Mouse (Mus musculus) midbrain, embryonic 10.5 days (tissue): Measurements from ENCODE around the gene Usp40. TPM values are rescaled to one million over a fixed set of nuclear protein-coding genes. Genes with fewer than 3 reads are reported as not detected.
"Not testable (repeated sequence)": the region's sequence is repeated elsewhere in the genome, so short reads cannot be mapped to it uniquely, and the experiment has no call there.

Experiments used
- DNase-seq: peaks from one replicate; pipeline ENCODE4 v3.0.0-alpha.2; 2017; ENCODE audit warnings: low spot score
- H3K27ac ChIP-seq: fragments of 300-500 bp; sonication (generic); replicated peaks from 2 replicates; pipeline ENCODE4 v1.5.1; 2016; ENCODE audit warnings: mild to moderate bottlenecking
- H3K27me3 ChIP-seq: fragments of 300-500 bp; sonication (generic); 2 replicates; pipeline ENCODE4 v1.6.1; 2016; ENCODE audit warnings: low read depth, mild to moderate bottlenecking; ENCODE audit not compliant: poor library complexity, severe bottlenecking
- H3K36me3 ChIP-seq: fragments of 300-500 bp; sonication (generic); 2 replicates; pipeline ENCODE4 v1.6.1; 2016; ENCODE audit warnings: mild to moderate bottlenecking, moderate library complexity
- H3K4me1 ChIP-seq: fragments of 300-500 bp; sonication (generic); 2 replicates; pipeline ENCODE4 v1.6.1; 2016
- H3K4me3 ChIP-seq: fragments of 300-500 bp; sonication (generic); 2 replicates; pipeline ENCODE4 v1.5.1; 2016; ENCODE audit warnings: mild to moderate bottlenecking, moderate library complexity
- H3K9me3 ChIP-seq: fragments of 300-500 bp; sonication (generic); replicated peaks from 2 replicates; pipeline ENCODE4 v1.6.1; 2016; ENCODE audit warnings: mild to moderate bottlenecking
- WGBS: fragments of 180-500 bp; shearing (Covaris S2); methylation state at CpG from one replicate; pipeline ENCODE4 v1.1.7; 2016; 5-methylcytosine and 5-hydroxymethylcytosine counted together
- polyA plus RNA-seq: library from polyadenylated mRNA; unstranded; fragments of >200 nt; fragmentation: Nextera tagmentation; extraction: Ambion mirVana; gene quantifications from 2 replicates; pipeline ENCODE4 v1.2.1, GENCODE M21; 2016

The Usp40 gene
- polyA plus RNA-seq = 30.9 and 35.0 TPM in 2 replicates

- Histone ChIP-seq H3K4me1 (peaks cover 17% of the 10 kb centered on the region), H3K27me3 (no peaks in the 10 kb centered on the region), H3K36me3 (peaks cover 23% of the 10 kb centered on the region), H3K9me3 (no peaks in the 10 kb centered on the region), H3K4me3 (peak within 1 kb of the TSS; percentile 72), H3K27ac (peak within 1 kb of the TSS; percentile 96)
- peak; percentile 85 for DNase-seq
- WGBS = under 1% methylated on average over 45 of the region's 45 CpGs
These were observed at the start of gene Usp40 for GRCm38 (mm10) chr1:88008211-88008697. Usp40 (minus strand) TSS chr1:88008551.

GRCm38 (mm10) chr1:88055088-88055487, 46.7 kb upstream of the Usp40 start, which contains the start of gene Ugt1a10:
Ugt1a10 (plus strand) TSS chr1:88055388.
- H3K4me3 ChIP-seq = no peak within 1 kb of the TSS
- 82% methylated on average over 1 of the region's 1 CpGs for WGBS
- no peak within 1 kb of the TSS for H3K27ac ChIP-seq
- no peaks in the 10 kb centered on the region for H3K36me3 ChIP-seq
- H3K4me1 ChIP-seq = no peaks in the 10 kb centered on the region
- H3K9me3 ChIP-seq = no peaks in the 10 kb centered on the region
- DNase-seq = no peak
- H3K27me3 ChIP-seq = no peaks in the 10 kb centered on the region

GRCm38 (mm10) chr1:88047408-88047807, 39.1 kb upstream of the Usp40 start:
- H3K4me3 ChIP-seq, H3K36me3 ChIP-seq, H3K27me3 ChIP-seq, DNase-seq, H3K9me3 ChIP-seq, H3K4me1 ChIP-seq, H3K27ac ChIP-seq: not testable (repeated sequence)
- 76% methylated on average over 2 of the region's 2 CpGs for WGBS

- 73% methylated on average over 4 of the region's 5 CpGs for WGBS
- not testable (repeated sequence) for H3K4me1 ChIP-seq, H3K27me3 ChIP-seq, H3K9me3 ChIP-seq, H3K36me3 ChIP-seq, DNase-seq, H3K27ac ChIP-seq, H3K4me3 ChIP-seq
These were observed 36.6 kb upstream of the Usp40 start for GRCm38 (mm10) chr1:88044832-88045437.

- H3K4me1 ChIP-seq, H3K27ac ChIP-seq, H3K4me3 ChIP-seq, H3K36me3 ChIP-seq, H3K9me3 ChIP-seq, H3K27me3 ChIP-seq, DNase-seq: not testable (repeated sequence)
- WGBS = 56% methylated on average over 1 of the region's 2 CpGs
These were observed 34.7 kb upstream of the Usp40 start for GRCm38 (mm10) chr1:88043044-88043443.

- not testable (repeated sequence) for H3K9me3 ChIP-seq, H3K4me3 ChIP-seq, H3K36me3 ChIP-seq, DNase-seq, H3K27ac ChIP-seq, H3K27me3 ChIP-seq, H3K4me1 ChIP-seq
- WGBS = 84% methylated on average over 3 of the region's 3 CpGs
These were observed 16.9 kb upstream of the Usp40 start for GRCm38 (mm10) chr1:88025244-88025643.

GRCm38 (mm10) chr1:88015371-88015770, 7.0 kb upstream of the Usp40 start:
- no peak for DNase-seq
- H3K27me3 ChIP-seq = no peaks in the 10 kb centered on the region
- H3K4me3 ChIP-seq = no peak overlapping the region
- H3K27ac ChIP-seq = no peak overlapping the region
- H3K4me1 ChIP-seq = no peaks in the 10 kb centered on the region
- no peaks in the 10 kb centered on the region for H3K36me3 ChIP-seq
- H3K9me3 ChIP-seq = peaks cover 12% of the 10 kb centered on the region; the same call in 1 of the 2 replicates
- 91% methylated on average over 6 of the region's 6 CpGs for WGBS

GRCm38 (mm10) chr1:88014671-88015070, 6.3 kb upstream of the Usp40 start:
- H3K4me3 ChIP-seq = no peak overlapping the region
- no peak overlapping the region for H3K27ac ChIP-seq
- H3K27me3 ChIP-seq = no peaks in the 10 kb centered on the region
- DNase-seq = no peak
- peaks cover 12% of the 10 kb centered on the region; the same call in 1 of the 2 replicates for H3K9me3 ChIP-seq
- 95% methylated on average over 4 of the region's 4 CpGs for WGBS
- no peaks in the 10 kb centered on the region for H3K4me1 ChIP-seq
- H3K36me3 ChIP-seq = no peaks in the 10 kb centered on the region

GRCm38 (mm10) chr1:88014194-88014593, 5.8 kb upstream of the Usp40 start:
- H3K36me3 ChIP-seq = no peaks in the 10 kb centered on the region

GRCm38 (mm10) chr1:88013726-88014125, 5.4 kb upstream of the Usp40 start:
- Histone ChIP-seq H3K27ac (no peak overlapping the region), H3K36me3 (no peaks in the 10 kb centered on the region), H3K4me1 (0 out of 2 replicates have a peak, but pooled peaks cover 4% of the 10 kb centered on the region), H3K9me3 (peaks cover 12% of the 10 kb centered on the region; the same call in 1 of the 2 replicates), H3K4me3 (no peak overlapping the region), H3K27me3 (no peaks in the 10 kb centered on the region)
- no peak for DNase-seq
- WGBS = 78% methylated on average over 3 of the region's 3 CpGs

More at GRCm38 (mm10) chr1:88014194-88014593, 5.8 kb upstream of the Usp40 start:
- Histone ChIP-seq H3K9me3 (peaks cover 12% of the 10 kb centered on the region; the same call in 1 of the 2 replicates), H3K4me3 (no peak overlapping the region), H3K27me3 (no peaks in the 10 kb centered on the region), H3K4me1 (no peaks in the 10 kb centered on the region), H3K27ac (no peak overlapping the region)
- WGBS = 95% methylated on average over 4 of the region's 4 CpGs
- no peak for DNase-seq

- Histone ChIP-seq H3K36me3 (peaks cover 11% of the 10 kb centered on the region), H3K4me1 (peaks cover 17% of the 10 kb centered on the region), H3K27me3 (no peaks in the 10 kb centered on the region), H3K27ac (no peak overlapping the region), H3K4me3 (no peak overlapping the region), H3K9me3 (peaks cover 2% of the 10 kb centered on the region; the same call in 1 of the 2 replicates)
- no peak for DNase-seq
- 75% methylated on average over 3 of the region's 3 CpGs for WGBS
These were observed 1.2 kb upstream of the Usp40 start for GRCm38 (mm10) chr1:88009521-88009920.

GRCm38 (mm10) chr1:88008735-88009134, 384 bp upstream of the Usp40 start:
- Histone ChIP-seq H3K27ac (peak overlapping the region; percentile 96), H3K4me1 (peaks cover 17% of the 10 kb centered on the region), H3K9me3 (no peaks in the 10 kb centered on the region), H3K4me3 (peak overlapping the region; percentile 72), H3K36me3 (peaks cover 18% of the 10 kb centered on the region), H3K27me3 (no peaks in the 10 kb centered on the region)
- 50% methylated on average over 4 of the region's 4 CpGs for WGBS
- no peak for DNase-seq

GRCm38 (mm10) chr1:88007692-88008210, 600 bp downstream of the Usp40 start:
- H3K27ac ChIP-seq = peak overlapping the region; percentile 96
- no peaks in the 10 kb centered on the region for H3K27me3 ChIP-seq
- no peak for DNase-seq
- peak overlapping the region; percentile 72 for H3K4me3 ChIP-seq
- peaks cover 17% of the 10 kb centered on the region for H3K4me1 ChIP-seq
- 11% methylated on average over 5 of the region's 5 CpGs for WGBS
- H3K9me3 ChIP-seq = no peaks in the 10 kb centered on the region
- peaks cover 28% of the 10 kb centered on the region for H3K36me3 ChIP-seq
